Mouse (Mus musculus) stomach, embryonic 16.5 days (tissue): Measurements from ENCODE around the gene Ngdn. TPM values are rescaled to one million over a fixed set of nuclear protein-coding genes. Genes with fewer than 3 reads are reported as not detected.
"Not testable (repeated sequence)": the region's sequence is repeated elsewhere in the genome, so short reads cannot be mapped to it uniquely, and the experiment has no call there.

Experiments used
- ATAC-seq: fragments of 200-750 bp; cut with Nextera tagmentation; 2 replicates; pipeline ENCODE4 v1.8.0; 2017; ENCODE audit warnings: moderate number of reproducible peaks, moderate TSS enrichment; ENCODE audit not compliant: insufficient read depth, low FRiP score
- H3K27ac ChIP-seq: fragments of 300-500 bp; sonication (generic); 2 replicates; pipeline ENCODE4 v1.5.1; 2014; ENCODE audit warnings: low read length
- H3K27me3 ChIP-seq: fragments of 300-500 bp; sonication (generic); 2 replicates; pipeline ENCODE4 v1.6.1; 2014; ENCODE audit warnings: low read length, control low read depth, mixed read lengths; ENCODE audit not compliant: control insufficient read depth, insufficient read depth
- H3K36me3 ChIP-seq: fragments of 300-500 bp; sonication (generic); 2 replicates; pipeline ENCODE4 v1.6.1; 2014; ENCODE audit warnings: low read length; ENCODE audit not compliant: control insufficient read depth, insufficient read depth
- H3K4me1 ChIP-seq: fragments of 300-500 bp; sonication (generic); 2 replicates; pipeline ENCODE4 v1.6.1; 2014; ENCODE audit warnings: low read length, control low read depth, mixed read lengths; ENCODE audit not compliant: control insufficient read depth, insufficient read depth
- H3K4me2 ChIP-seq: fragments of 300-500 bp; sonication (generic); 2 replicates; pipeline ENCODE4 v1.6.1; 2014; ENCODE audit warnings: low read depth, low read length, mixed read lengths
- H3K4me3 ChIP-seq: fragments of 300-500 bp; sonication (generic); replicated peaks from 2 replicates; pipeline ENCODE4 v1.5.1; 2014; ENCODE audit warnings: mild to moderate bottlenecking, low read length
- H3K9ac ChIP-seq: fragments of 300-500 bp; sonication (generic); 2 replicates; pipeline ENCODE4 v1.6.1; 2014; ENCODE audit warnings: low read length
- H3K9me3 ChIP-seq: fragments of 300-500 bp; sonication (generic); replicated peaks from 2 replicates; pipeline ENCODE4 v1.6.1; 2016; ENCODE audit warnings: low read length, control low read depth; ENCODE audit not compliant: control insufficient read depth
- WGBS: fragments of 180-500 bp; shearing (Covaris S2); extraction: QIAGEN DNeasy Blood & Tissue Kit; methylation state at CpG from one replicate; pipeline ENCODE4 v1.1.7; 2014; 5-methylcytosine and 5-hydroxymethylcytosine counted together
- polyA plus RNA-seq: library from polyadenylated mRNA; unstranded; fragments of >200 nt; fragmentation: Nextera tagmentation; extraction: Ambion mirVana; gene quantifications from 2 replicates; pipeline ENCODE4 v1.2.1, GENCODE M21; 2015

Ngdn gene
- polyA plus RNA-seq, 1 experiment from 2014 or later = 74.9 TPM

DNA sequence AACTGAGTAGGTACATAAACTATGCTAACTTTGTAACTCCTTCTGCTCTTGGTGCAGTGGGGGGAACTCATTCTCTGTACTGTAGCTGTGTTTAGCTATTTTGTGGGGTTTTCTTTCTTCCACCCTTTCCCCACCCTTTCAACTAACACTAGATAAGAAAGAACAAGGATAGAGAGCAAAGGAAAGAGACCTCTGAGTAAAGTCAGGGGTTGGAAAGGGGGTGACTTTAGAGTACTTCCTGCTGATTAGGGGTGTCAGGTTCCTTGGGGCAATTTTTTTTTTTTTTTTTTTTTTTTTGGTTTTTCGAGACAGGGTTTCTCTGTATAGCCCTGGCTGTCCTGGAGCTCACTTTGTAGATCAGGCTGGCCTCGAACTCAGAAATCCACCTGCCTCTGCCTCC, 28.4 kb downstream of the Ngdn start:
- not testable (repeated sequence) for H3K9me3 ChIP-seq, H3K4me1 ChIP-seq, H3K9ac ChIP-seq, H3K27me3 ChIP-seq, H3K36me3 ChIP-seq, H3K4me2 ChIP-seq, H3K4me3 ChIP-seq, ATAC-seq, H3K27ac ChIP-seq
- no CpG with 5 or more reads among the region's 2 CpGs for WGBS

DNA sequence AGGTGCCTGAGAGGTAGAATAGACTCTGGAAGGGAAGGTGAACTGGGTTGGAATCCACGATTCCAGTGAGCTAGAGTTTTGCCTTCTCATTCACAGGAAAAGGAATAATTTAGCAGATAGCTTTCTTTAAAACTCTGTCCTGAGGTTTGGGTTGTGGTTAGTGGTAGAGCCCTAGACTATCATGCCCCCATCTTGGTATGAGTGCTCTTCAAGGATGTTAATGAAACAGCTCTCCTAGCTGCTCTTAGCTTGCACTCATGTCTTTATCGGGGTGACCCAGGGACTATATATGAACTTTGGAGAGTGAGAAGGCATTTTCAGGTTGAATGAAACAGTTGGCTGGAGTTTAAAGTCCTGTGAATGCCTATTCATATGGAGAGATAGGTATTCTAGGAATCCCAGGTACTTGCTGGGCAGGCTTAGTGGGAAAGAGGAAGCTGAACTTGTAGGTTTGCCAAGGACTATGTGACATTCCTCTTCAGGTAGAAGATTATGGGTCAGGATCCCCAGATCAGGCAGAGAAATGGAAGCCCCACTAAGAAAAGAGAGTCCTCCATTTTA, 32.8 kb downstream of the Ngdn start:
- no peaks in the 10 kb centered on the region for H3K27me3 ChIP-seq
- ATAC-seq = no peak
- H3K27ac ChIP-seq = no peak overlapping the region
- no peak overlapping the region for H3K4me3 ChIP-seq
- no peaks in the 10 kb centered on the region for H3K36me3 ChIP-seq
- no peaks in the 10 kb centered on the region for H3K9me3 ChIP-seq
- no peaks in the 10 kb centered on the region for H3K4me1 ChIP-seq
- H3K4me2 ChIP-seq = no peak overlapping the region
- H3K9ac ChIP-seq = no peak overlapping the region
- WGBS = 81% methylated on average over 2 of the region's 2 CpGs

DNA sequence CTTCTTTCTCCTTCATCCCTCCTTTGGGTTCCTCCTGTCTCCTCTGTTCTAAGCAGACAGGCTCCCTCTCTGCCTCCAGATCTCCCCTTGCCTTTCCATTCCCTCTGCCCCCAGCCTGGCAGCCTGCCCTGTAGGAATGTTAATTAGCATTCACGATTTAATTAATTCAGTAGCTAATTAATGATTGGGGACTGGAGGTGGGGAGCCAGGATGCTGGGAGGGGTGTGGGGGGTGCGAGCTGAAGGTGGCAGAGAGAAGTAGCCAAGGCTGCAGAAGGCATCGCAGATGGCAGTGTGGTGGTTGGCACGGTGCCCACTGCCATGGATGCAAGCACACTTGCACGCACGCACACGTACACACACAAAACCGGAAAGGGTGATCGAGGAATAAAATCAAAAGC, 37.2 kb downstream of the Ngdn start:
- no peak for ATAC-seq
- WGBS = 77% methylated on average over 9 of the region's 9 CpGs
- no peaks in the 10 kb centered on the region for H3K4me1 ChIP-seq

DNA sequence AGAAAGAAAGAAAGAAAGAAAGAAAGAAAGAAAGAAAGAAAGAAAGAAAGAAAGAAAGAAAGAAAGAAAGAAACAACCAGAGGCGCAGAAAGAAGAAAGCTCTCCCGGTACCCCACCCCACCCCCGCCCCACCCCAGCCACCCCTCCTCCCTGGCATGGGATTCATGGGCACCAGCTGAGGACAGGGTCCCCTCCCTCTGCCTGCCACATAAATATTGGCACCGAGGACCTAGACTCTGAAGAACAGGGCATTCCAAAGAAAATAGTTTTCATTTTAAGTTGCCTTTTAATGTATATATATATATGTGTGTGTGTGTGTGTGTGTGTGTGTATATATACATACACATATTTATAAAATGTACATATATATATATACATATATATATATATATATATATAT, 37.8 kb downstream of the Ngdn start:
- Histone ChIP-seq H3K4me2 (no peak overlapping the region), H3K27ac (no peak overlapping the region), H3K9ac (no peak overlapping the region), H3K27me3 (no peaks in the 10 kb centered on the region), H3K4me1 (no peaks in the 10 kb centered on the region), H3K36me3 (no peaks in the 10 kb centered on the region), H3K4me3 (no peak overlapping the region), H3K9me3 (no peaks in the 10 kb centered on the region)
- no peak for ATAC-seq
- 76% methylated on average over 4 of the region's 4 CpGs for WGBS

More for the DNA sequence above, 37.2 kb downstream of the Ngdn start:
- Histone ChIP-seq H3K27ac (no peak overlapping the region), H3K4me3 (no peak overlapping the region), H3K36me3 (no peaks in the 10 kb centered on the region), H3K9ac (no peak overlapping the region), H3K27me3 (no peaks in the 10 kb centered on the region), H3K4me2 (no peak overlapping the region), H3K9me3 (no peaks in the 10 kb centered on the region)

DNA sequence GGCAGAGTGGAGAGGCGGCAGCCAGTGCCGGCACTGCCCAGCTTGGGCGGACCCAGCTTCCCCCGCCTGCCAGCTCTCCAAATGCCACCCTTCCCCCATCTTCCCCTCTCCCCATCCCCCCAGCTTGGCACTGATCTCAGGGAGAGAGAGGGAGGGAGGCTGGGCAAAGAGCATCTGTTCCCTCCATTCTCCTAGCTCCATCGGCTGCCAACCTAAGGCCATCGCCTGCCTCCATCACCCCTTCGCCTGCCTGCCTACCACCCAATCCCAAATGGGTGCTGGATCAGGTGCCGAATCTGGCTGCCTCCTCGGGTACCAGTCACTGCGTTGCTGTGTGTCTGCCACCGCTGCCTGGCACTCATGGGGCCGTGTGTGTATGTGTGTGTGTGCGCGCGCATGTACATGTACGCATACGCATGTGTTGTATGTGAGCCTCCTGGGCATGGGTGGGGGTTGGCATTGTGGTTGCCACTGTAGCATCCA, 38.5 kb downstream of the Ngdn start:
- H3K4me3 ChIP-seq = no peak overlapping the region
- H3K9ac ChIP-seq = no peak overlapping the region
- H3K4me1 ChIP-seq = no peaks in the 10 kb centered on the region
- H3K9me3 ChIP-seq = no peaks in the 10 kb centered on the region
- no peak overlapping the region for H3K4me2 ChIP-seq
- H3K27me3 ChIP-seq = no peaks in the 10 kb centered on the region
- WGBS = 82% methylated on average over 17 of the region's 17 CpGs
- peak; percentile 48 for ATAC-seq
- H3K27ac ChIP-seq = no peak overlapping the region
- no peaks in the 10 kb centered on the region for H3K36me3 ChIP-seq

DNA sequence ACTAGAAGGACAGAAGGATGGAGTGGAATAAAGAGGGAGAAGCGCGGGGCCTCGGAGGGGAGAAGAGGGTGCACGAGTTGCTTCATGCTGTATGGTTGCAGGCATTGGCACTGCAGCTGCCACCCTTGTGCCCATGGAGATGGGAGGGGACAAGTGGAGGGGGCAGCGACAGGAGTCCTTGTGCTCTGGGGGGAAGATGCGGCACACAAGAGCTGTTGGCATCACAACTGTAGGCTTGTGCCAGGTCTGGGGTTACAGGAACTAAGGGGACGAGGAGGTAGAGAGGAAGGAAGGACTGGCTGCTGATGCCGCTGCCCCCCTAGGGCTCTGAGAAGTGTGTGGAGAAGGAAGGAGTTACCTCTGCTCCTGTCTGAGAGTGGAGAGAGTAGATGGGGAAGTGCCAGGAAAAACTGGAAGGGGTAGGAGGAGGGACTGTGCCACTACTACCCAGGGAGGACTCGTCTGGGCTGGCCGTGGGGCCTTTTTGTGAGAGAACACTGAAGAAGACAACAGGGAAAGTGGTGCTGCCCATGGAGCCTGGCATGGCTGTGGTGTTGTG, 39.0 kb downstream of the Ngdn start:
- Histone ChIP-seq H3K4me3 (no peak overlapping the region), H3K4me2 (no peak overlapping the region), H3K27ac (no peak overlapping the region), H3K9me3 (no peaks in the 10 kb centered on the region), H3K27me3 (no peaks in the 10 kb centered on the region), H3K4me1 (peaks cover 1% of the 10 kb centered on the region; the same call in 1 of the 2 replicates), H3K9ac (no peak overlapping the region), H3K36me3 (no peaks in the 10 kb centered on the region)
- WGBS = 79% methylated on average over 10 of the region's 10 CpGs
- no peak for ATAC-seq

DNA sequence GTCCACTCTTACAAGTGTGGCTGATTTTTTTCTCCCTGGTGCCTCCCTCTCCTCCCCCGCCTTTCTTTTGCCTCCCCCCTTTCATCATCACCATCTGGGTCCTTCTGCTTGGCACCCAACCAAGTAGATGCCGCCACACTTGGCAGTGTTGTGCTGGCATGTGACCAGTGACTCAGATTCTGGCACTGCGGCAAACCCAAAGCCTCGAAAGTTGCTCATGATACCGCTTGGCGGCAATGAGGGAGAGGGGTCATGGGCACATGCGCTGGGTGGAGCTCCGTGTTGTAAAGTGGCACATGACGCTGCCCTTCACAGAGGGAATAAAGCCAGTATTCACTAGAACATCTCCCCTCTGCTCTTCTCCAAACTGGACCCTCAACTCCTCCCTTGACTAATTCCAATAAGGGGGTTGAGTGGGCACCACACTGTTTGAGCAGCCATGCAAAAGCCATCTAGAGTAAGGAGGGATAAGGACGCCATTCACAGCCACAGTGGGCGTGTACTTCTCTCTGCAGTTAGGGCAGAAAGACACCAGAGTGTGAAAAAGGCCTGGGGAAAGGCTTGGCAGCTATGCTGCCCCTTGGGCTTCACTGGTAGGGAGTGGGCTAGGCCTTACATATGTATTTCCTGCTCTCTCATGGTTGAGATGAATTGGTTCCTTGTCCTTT, 40.0 kb downstream of the Ngdn start:
- H3K27me3 ChIP-seq = no peaks in the 10 kb centered on the region
- H3K4me2 ChIP-seq = no peak overlapping the region
- no peak overlapping the region for H3K4me3 ChIP-seq
- no peak overlapping the region for H3K9ac ChIP-seq
- no peaks in the 10 kb centered on the region for H3K9me3 ChIP-seq
- ATAC-seq = 0 out of 2 replicates have a peak, but pooled peaks have one; percentile 19
- H3K36me3 ChIP-seq = no peaks in the 10 kb centered on the region
- WGBS = 75% methylated on average over 11 of the region's 11 CpGs
- no peak overlapping the region for H3K27ac ChIP-seq
- peaks cover 5% of the 10 kb centered on the region; the same call in 1 of the 2 replicates for H3K4me1 ChIP-seq

DNA sequence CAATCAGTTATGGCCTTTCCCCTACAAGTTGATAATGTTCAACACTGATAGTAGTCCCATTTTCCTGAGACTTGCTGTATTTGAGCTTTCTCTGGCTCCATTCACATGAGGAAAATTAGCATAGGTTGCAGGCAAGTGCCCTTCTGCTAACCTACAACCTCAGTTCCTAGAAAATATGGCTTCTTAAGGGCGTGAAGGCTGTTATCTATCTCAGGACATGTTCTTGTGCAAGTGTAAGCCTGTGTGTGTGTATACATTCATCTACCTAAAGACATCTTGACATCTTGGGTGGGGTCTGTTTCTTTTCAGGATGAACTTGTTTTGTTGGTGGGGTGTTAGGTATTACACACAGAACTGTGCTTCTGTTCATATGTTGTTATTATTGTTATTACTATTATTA, 43.8 kb downstream of the Ngdn start:
- 58% methylated on average over 1 of the region's 1 CpGs for WGBS
- Histone ChIP-seq H3K36me3 (no peaks in the 10 kb centered on the region), H3K4me1 (peaks cover 13% of the 10 kb centered on the region), H3K4me2 (no peak overlapping the region), H3K9ac (no peak overlapping the region), H3K27ac (no peak overlapping the region), H3K27me3 (no peaks in the 10 kb centered on the region), H3K9me3 (no peaks in the 10 kb centered on the region), H3K4me3 (no peak overlapping the region)
- ATAC-seq = no peak

DNA sequence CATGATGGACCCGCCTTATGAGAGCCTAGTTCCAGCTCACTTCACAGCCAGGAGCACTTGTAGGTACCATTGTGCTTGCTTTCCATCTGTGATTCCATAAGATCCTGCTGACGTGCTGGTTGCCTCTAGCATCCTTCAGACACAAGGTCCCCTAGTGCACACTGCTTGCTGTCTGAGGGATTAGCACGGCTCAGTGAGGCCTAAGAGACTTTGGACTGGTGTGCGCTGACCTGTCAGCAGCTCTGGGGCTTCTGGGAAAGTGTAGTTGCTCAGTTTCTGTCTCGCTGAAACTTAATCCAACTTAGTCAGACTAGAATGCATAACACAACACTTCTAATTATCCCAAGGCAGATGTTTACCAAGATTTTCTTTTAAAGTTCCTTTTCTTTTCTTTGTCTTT, 44.7 kb downstream of the Ngdn start:
- WGBS = 66% methylated on average over 5 of the region's 5 CpGs
- no peak for ATAC-seq
- H3K27ac ChIP-seq = no peak overlapping the region

More for the DNA sequence above, 44.7 kb downstream of the Ngdn start:
- Histone ChIP-seq H3K9me3 (no peaks in the 10 kb centered on the region), H3K9ac (no peak overlapping the region), H3K4me3 (no peak overlapping the region), H3K4me1 (peaks cover 13% of the 10 kb centered on the region), H3K27me3 (no peaks in the 10 kb centered on the region), H3K4me2 (no peak overlapping the region), H3K36me3 (no peaks in the 10 kb centered on the region)
